Mouse (Mus musculus) hematopoietic stem cell, adult 5-6 weeks (primary cell): ENCODE data around the gene Psmb4. TPM values are rescaled to one million over a fixed set of nuclear protein-coding genes. Genes with fewer than 3 reads are reported as not detected.
A peak's percentile ranks its signal among the peaks of the same experiment; 100 is the strongest.
"Not testable (repeated sequence)": the region's sequence is repeated elsewhere in the genome, so short reads cannot be mapped to it uniquely, and the experiment has no call there.

Experiments used
- ATAC-seq, 2 experiments: fragments of 125-278 bp in 1 of 2; replicated peaks in 1 of 2; 2 replicates each; pipeline ENCODE4 v1.8.0; 2016 to 2017; ENCODE audit warnings: inconsistent platforms in 2 of 2, mild to moderate bottlenecking in 2 of 2, moderate number of reproducible peaks in 2 of 2, low read depth in 1 of 2, moderate TSS enrichment in 1 of 2; ENCODE audit not compliant: low FRiP score in 2 of 2, poor library complexity in 2 of 2, severe bottlenecking in 2 of 2, insufficient read depth in 1 of 2, low TSS enrichment in 1 of 2
- total RNA-seq: library from RNA; stranded (forward); fragments of 172-1452, 232-1000 nt; gene quantifications from 2 replicates; pipeline ENCODE4 v1.2.3, GENCODE M21; 2017

Gene Psmb4
- total RNA-seq, 1 experiment from 2014 or later: 170 TPM

GRCm38 (mm10) chr3:94915903-94916741 is 29.4 kb upstream of the Psmb4 start:
- ATAC-seq: peak; percentile 80 to 85

- no peak for ATAC-seq
These were observed 27.0 kb upstream of the Psmb4 start for GRCm38 (mm10) chr3:94913801-94914200.

- ATAC-seq: no peak
These were observed 24.4 kb upstream of the Psmb4 start for GRCm38 (mm10) chr3:94911050-94911693.

GRCm38 (mm10) chr3:94906482-94906881 is 19.7 kb upstream of the Psmb4 start:
- no peak for ATAC-seq

GRCm38 (mm10) chr3:94904759-94905158 is 18.0 kb upstream of the Psmb4 start:
- not testable (repeated sequence) for ATAC-seq

- ATAC-seq: peak; percentile 59 to 60
These were observed 16.0 kb upstream of the Psmb4 start for GRCm38 (mm10) chr3:94902747-94903146.

GRCm38 (mm10) chr3:94894076-94894475 is 7.3 kb upstream of the Psmb4 start:
- no peak for ATAC-seq

GRCm38 (mm10) chr3:94888595-94888994 is 1.8 kb upstream of the Psmb4 start:
- peak; percentile 41 to 47; a peak in 3 of 4 replicates for ATAC-seq

- ATAC-seq: no peak
These were observed 4.2 kb downstream of the Psmb4 start for GRCm38 (mm10) chr3:94882579-94882978.

GRCm38 (mm10) chr3:94881840-94882239 is 4.9 kb downstream of the Psmb4 start:
- ATAC-seq: no peak

- ATAC-seq: no peak
These were observed 8.1 kb downstream of the Psmb4 start for GRCm38 (mm10) chr3:94878618-94879017.

- ATAC-seq: no peak
These were observed 17.8 kb downstream of the Psmb4 start for GRCm38 (mm10) chr3:94869011-94869410.

GRCm38 (mm10) chr3:94859471-94859870 is 27.3 kb downstream of the Psmb4 start:
- no peak for ATAC-seq

GRCm38 (mm10) chr3:94852215-94852614 is 34.5 kb downstream of the Psmb4 start:
- no peak for ATAC-seq

- ATAC-seq: peak; percentile 98 to 99
These were observed 35.0 kb downstream of the Psmb4 start for GRCm38 (mm10) chr3:94851731-94852130.

GRCm38 (mm10) chr3:94849338-94849737 is 37.4 kb downstream of the Psmb4 start:
- ATAC-seq: peak; percentile 38 to 86; a peak in 2 of 4 replicates

- ATAC-seq: no peak
These were observed 39.4 kb downstream of the Psmb4 start for GRCm38 (mm10) chr3:94847382-94847781.

GRCm38 (mm10) chr3:94839101-94839500 is 47.7 kb downstream of the Psmb4 start:
- ATAC-seq: no peak
